Mouse (Mus musculus): ENCODE data around the gene Cdx2.

GRCm38 (mm10) chr5:147270673-147271655 is 36.1 kb downstream of the Cdx2 start:
- no peak for TF ChIP-seq CEBPB (IDR thresholded peaks at IDR 0.05; ENCODE audit: insufficient read depth, poor library complexity, severe bottlenecking)
- no peak for TF ChIP-seq TCF12 (IDR thresholded peaks at IDR 0.05; ENCODE audit: insufficient read depth, poor library complexity, severe bottlenecking)
- no peak for TF ChIP-seq POLR2A (IDR thresholded peaks at IDR 0.05; ENCODE audit: insufficient read length, low read depth)
- TF ChIP-seq TCF3 (IDR thresholded peaks at IDR 0.05; ENCODE audit: insufficient read length, low read depth): no peak
- TF ChIP-seq MYOG (IDR thresholded peaks at IDR 0.05; ENCODE audit: control insufficient read depth in 1 of 3, insufficient read depth in 1 of 3, insufficient read length in 2 of 3, low read depth in 2 of 3): no peak
- TF ChIP-seq E2F4 (IDR thresholded peaks at IDR 0.05; ENCODE audit: insufficient read depth): no peak
- no peak for TF ChIP-seq USF1 (IDR thresholded peaks at IDR 0.05; ENCODE audit: low read depth)
- no peak for TF ChIP-seq REST (IDR thresholded peaks at IDR 0.05; ENCODE audit: insufficient read depth, insufficient read length)
- no peak for TF ChIP-seq SRF (IDR thresholded peaks at IDR 0.05; ENCODE audit: control insufficient read depth, insufficient read length, low read depth)
- no peak for TF ChIP-seq MYOD1 (IDR thresholded peaks at IDR 0.05; ENCODE audit: control insufficient read depth in 1 of 3, insufficient read length in 2 of 3, low read depth in 2 of 3)
- no peak for TF ChIP-seq MAX (IDR thresholded peaks at IDR 0.05; ENCODE audit: low read depth)
